Mouse (Mus musculus) liver, adult (tissue): Measurements from ENCODE around the gene Psmd1.

ENCODE experiments used
- GATA4 ChIP-seq: IDR thresholded peaks from 2 replicates; pipeline ENCODE4 v1.6.1; 2014; ENCODE audit warnings: mild to moderate bottlenecking, low read length; ENCODE audit not compliant: insufficient replicate concordance

The Psmd1 gene

GRCm38 (mm10) chr1:86064271-86064991 is at the start of gene Psmd1:
TSS of gene Psmd1 (plus strand) at chr1:86064387.
- TF ChIP-seq GATA4 = no peak; the same call in 1 of the 2 replicates

- TF ChIP-seq GATA4 = no peak
Measured at GRCm38 (mm10) chr1:86016516-86016915, 47.7 kb upstream of the Psmd1 start, which contains the start of gene Spata3. TSS of gene Spata3 (plus strand) at chr1:86016816.

- TF ChIP-seq GATA4 = no peak
Measured at GRCm38 (mm10) chr1:86018235-86019055, 45.7 kb upstream of the Psmd1 start.

GRCm38 (mm10) chr1:86021365-86021989 is 42.7 kb upstream of the Psmd1 start:
- no peak for TF ChIP-seq GATA4

- no peak for TF ChIP-seq GATA4
Measured at GRCm38 (mm10) chr1:86032273-86032987, 31.8 kb upstream of the Psmd1 start.

- TF ChIP-seq GATA4 = no peak
Measured at GRCm38 (mm10) chr1:86038191-86038951, 25.8 kb upstream of the Psmd1 start.

GRCm38 (mm10) chr1:86040131-86040530 is 24.1 kb upstream of the Psmd1 start:
- TF ChIP-seq GATA4 = peak; percentile 59; the same call in 1 of the 2 replicates

- no peak for TF ChIP-seq GATA4
Measured at GRCm38 (mm10) chr1:86040817-86041216, 23.4 kb upstream of the Psmd1 start.

- no peak for TF ChIP-seq GATA4
Measured at GRCm38 (mm10) chr1:86045056-86045455, 19.1 kb upstream of the Psmd1 start.

GRCm38 (mm10) chr1:86045848-86046805 is 18.1 kb upstream of the Psmd1 start, which contains the start of gene 2810459M11Rik:
TSS of gene 2810459M11Rik (plus strand) at chr1:86045863.
- no peak for TF ChIP-seq GATA4

GRCm38 (mm10) chr1:86046833-86047563 is 17.2 kb upstream of the Psmd1 start:
- TF ChIP-seq GATA4 = no peak

- TF ChIP-seq GATA4 = no peak
Measured at GRCm38 (mm10) chr1:86048231-86048630, 16.0 kb upstream of the Psmd1 start.
